Mouse (Mus musculus): ENCODE data around the gene Asap2.

- TF ChIP-seq CTCF (IDR thresholded peaks at IDR 0.05; ENCODE audit: control insufficient read depth, insufficient read depth, low read length) (no peak), POLR2A (IDR thresholded peaks at IDR 0.05; ENCODE audit: borderline replicate concordance, control insufficient read depth, low read depth, low read length) (no peak)
These were observed 311.7 kb downstream of the Asap2 start for GRCm38 (mm10) chr12:21301932-21302331.

Measured in bone marrow, adult 2 months (tissue).